Mouse (Mus musculus): Measurements from ENCODE around the gene Gm49388.

DNA sequence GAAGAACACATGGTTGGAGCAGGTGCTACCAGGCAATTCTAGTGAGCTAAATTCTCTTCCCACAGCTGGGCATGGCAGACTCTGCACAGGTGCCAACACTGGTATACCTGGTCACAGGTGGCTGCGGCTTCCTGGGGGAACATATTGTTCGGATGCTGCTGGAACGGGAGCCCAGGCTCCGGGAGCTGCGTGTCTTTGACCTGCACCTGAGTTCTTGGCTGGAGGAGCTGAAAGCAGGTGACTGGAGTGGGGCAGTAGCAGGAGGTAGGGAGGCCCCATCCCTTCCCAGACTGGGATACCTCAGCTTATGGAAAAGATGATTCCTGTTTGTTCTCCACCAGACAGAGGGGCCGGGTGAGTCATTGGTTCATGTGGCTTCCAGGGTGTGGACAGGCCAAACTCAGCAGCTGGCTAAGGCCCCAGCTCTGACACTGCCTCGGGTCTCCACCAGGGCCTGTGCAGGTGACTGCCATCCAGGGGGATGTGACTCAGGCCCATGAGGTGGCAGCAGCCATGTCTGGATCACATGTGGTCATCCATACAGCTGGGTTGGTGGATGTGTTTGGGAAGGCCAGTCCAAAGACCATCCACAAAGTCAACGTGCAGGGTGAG, 15.7 kb downstream of the Gm49388 start:
- TF ChIP-seq CHD2 (IDR thresholded peaks at IDR 0.05; ENCODE audit: low read depth, low read length) (no peak), MAFK (IDR thresholded peaks at IDR 0.05; ENCODE audit: insufficient read depth, low read depth, low read length) (no peak), HCFC1 (IDR thresholded peaks at IDR 0.05; ENCODE audit: borderline replicate concordance, insufficient read depth, low read length) (no peak), ZNF384 (IDR thresholded peaks at IDR 0.05; ENCODE audit: low read depth, low read length) (no peak), ZC3H11A (IDR thresholded peaks at IDR 0.05; ENCODE audit: borderline replicate concordance, low read depth, low read length) (no peak)
